Mouse (Mus musculus) megakaryocyte, adult 5-6 weeks (primary cell): ENCODE data around the gene Setd1b. TPM values are rescaled to one million over a fixed set of nuclear protein-coding genes. Genes with fewer than 3 reads are reported as not detected.
"Not testable (repeated sequence)": the region's sequence is repeated elsewhere in the genome, so short reads cannot be mapped to it uniquely, and the experiment has no call there.

Experiments
- ATAC-seq: 2 replicates; pipeline ENCODE4 v1.8.0; 2016; ENCODE audit warnings: mild to moderate bottlenecking, inconsistent platforms; ENCODE audit not compliant: poor library complexity, severe bottlenecking
- total RNA-seq, 2 experiments: library from RNA; stranded (forward) in 1 of 2; stranded (reverse) in 1 of 2; fragments of 153-499, 151-499 nt in 1 of 2; fragments of 221-1000, 200-1000 nt in 1 of 2; gene quantifications; 2 replicates each; pipeline versions ENCODE4 v1.2.3 to v1.2.4; 2015 to 2017

The Setd1b gene
- total RNA-seq, 2 experiments from 2014 or later, result 4.1 to 40.4 TPM

DNA sequence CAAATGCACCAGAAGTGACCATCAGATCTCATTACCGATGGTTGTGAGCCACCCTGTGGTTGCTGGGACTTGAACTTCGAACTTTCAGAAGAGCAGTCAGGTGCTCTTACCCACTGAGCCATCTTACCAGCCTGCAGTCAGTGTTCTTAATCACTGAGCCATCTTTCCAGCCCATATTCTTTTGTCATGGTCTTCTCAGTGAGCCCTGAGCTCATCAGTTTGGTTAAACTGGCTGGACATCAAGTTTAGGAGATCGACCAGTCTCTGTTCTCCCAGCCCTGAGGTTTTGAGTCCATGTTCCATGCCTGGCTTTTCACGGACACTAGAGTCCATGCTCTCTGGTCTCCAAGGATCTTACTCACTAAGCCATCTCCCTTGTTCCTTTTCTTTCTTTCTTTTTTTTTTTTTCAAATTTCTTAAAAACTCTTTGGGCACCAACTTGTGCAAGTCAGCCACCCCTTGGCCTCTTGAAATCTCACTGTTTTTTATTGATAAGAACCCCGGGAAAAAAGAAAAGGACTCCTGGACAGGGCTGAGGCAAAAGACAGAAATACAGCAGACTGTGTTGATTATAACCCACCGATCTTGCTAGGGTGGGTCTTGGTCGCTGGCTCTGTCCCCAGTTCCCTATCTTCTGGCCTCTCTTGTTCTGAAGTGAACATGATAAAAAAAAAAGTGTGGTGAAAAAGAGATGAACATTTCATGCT is 59.0 kb downstream of the Setd1b start:
- ATAC-seq, result not testable (repeated sequence)

DNA sequence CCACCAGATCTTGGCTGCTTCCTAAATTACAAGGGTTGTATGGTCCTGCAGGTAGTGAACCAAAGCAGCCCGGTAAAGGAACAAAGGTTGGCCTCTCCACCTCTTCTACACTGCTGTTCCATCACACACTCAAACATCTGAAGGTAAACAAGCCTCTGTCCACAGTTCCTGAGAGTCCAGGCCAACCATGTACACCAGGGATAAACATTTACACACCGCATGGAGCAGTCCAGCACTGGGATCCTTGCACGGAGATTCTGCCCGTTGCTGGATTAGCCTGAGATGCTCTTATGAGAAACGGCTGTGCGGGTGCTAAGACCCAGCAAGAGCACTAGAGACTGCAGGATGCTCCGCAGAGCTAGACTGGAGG is 59.5 kb downstream of the Setd1b start:
- no peak for ATAC-seq

DNA sequence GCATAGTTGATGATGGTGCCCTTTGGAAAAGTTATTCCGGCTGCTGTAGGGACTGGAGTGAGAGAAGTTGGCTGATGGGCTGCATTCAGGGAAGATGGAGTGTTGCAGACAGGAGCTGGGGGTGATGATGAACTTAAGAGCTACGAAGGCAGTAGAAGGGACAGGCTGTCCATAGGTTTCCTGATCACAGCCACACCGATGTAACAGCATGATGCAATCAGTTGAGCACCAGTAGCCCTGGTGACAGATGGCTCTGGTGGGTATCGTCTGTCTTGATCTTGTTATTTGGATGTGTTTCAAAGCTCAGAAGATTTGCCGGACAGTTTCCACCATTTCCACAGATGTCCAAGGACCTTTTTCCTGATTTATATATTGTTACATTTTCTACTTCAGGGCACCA is 60.0 kb downstream of the Setd1b start:
- no peak for ATAC-seq

DNA sequence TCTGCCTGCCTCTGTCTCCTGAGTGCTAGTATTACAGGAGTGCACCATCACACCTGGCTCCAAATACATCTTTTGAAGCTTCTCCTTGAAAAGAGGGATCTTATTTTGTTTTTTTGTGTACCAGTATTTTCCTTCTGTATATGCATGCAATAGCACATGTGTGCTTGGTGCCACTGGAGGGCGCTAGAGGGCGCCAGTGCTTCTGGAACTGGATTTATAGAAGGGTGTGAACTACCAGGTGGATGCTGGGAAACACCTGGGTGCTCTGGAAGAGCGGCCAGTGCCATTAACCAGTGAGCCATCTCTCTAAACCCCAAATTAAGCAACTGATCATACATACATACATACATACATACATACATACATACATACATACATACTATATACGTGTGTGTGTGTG is 60.8 kb downstream of the Setd1b start:
- ATAC-seq, result not testable (repeated sequence)

DNA sequence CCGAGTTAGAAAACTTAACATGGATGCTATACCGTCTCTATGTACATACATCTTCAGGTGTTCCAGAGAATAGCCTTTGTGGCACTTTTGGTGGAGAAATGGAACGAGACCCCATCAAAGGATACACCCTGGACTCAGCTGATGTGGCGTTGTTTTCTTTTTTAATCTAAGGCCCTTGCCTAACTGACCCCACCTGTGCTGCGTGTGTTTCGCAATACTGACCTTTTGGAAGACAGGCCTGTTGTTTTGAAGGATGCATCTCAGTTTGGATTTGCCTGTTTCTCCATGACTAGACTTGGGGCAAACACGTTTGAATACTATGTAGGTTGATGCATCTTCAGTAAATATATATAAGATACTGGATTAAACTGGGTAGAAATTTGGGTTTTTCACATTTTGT is 61.6 kb downstream of the Setd1b start:
- not testable (repeated sequence) for ATAC-seq

Other genes with a start within 250 kb of the Setd1b start
- gene Kdm2b, start 152.4 kb upstream of the Setd1b start, total RNA-seq (2015), result 29.1 and 38.3 TPM in 2 replicates
- gene Kdm2b, start 152.4 kb upstream of the Setd1b start, total RNA-seq (2017), result 31.6 and 38.6 TPM in 2 replicates
- 80.5 and 87.4 TPM in 2 replicates for gene Orai1, start 127.1 kb upstream of the Setd1b start, total RNA-seq (2015)
- 21.0 and 21.8 TPM in 2 replicates for gene Orai1, start 127.1 kb upstream of the Setd1b start, total RNA-seq (2017)
- not detected in 2 replicates for gene Morn3, start 95.2 kb upstream of the Setd1b start, total RNA-seq (2015)
- not detected in 2 replicates for gene Morn3, start 95.2 kb upstream of the Setd1b start, total RNA-seq (2017)
- gene Tmem120b, start 73.8 kb upstream of the Setd1b start, total RNA-seq (2015), result 0.87 and 2.5 TPM in 2 replicates
- 0.29 and 1.3 TPM in 2 replicates for gene Tmem120b, start 73.8 kb upstream of the Setd1b start, total RNA-seq (2017)
- gene Rhof, start 9.5 kb upstream of the Setd1b start, total RNA-seq (2015), result 5.4 and 7.6 TPM in 2 replicates
- 6.4 and 6.5 TPM in 2 replicates for gene Rhof, start 9.5 kb upstream of the Setd1b start, total RNA-seq (2017)
- 14.0 and 24.6 TPM in 2 replicates for gene Psmd9, start 27.2 kb downstream of the Setd1b start, total RNA-seq (2015)
- 9.6 and 20.4 TPM in 2 replicates for gene Psmd9, start 27.2 kb downstream of the Setd1b start, total RNA-seq (2017)
- not detected in 2 replicates for gene Hpd, start 40.5 kb downstream of the Setd1b start, total RNA-seq (2015)
- gene Hpd, start 40.5 kb downstream of the Setd1b start, total RNA-seq (2017), result not detected in 2 replicates
- gene Wdr66, start 109.9 kb downstream of the Setd1b start, total RNA-seq (2015), result 0.29 TPM in 1 of 2 replicates, not detected in the other
- gene Wdr66, start 109.9 kb downstream of the Setd1b start, total RNA-seq (2017), result not detected in 2 replicates
- gene Bcl7a, start 201.6 kb downstream of the Setd1b start, total RNA-seq (2015), result 3.8 and 4.0 TPM in 2 replicates
- gene Bcl7a, start 201.6 kb downstream of the Setd1b start, total RNA-seq (2017), result 3.8 and 4.7 TPM in 2 replicates